Mouse (Mus musculus): ENCODE data around the gene Pou3f1.

- TF ChIP-seq POLR2A (IDR thresholded peaks at IDR 0.05; ENCODE audit: insufficient read depth, low read length) = no peak
- no peak for TF ChIP-seq CTCF (IDR thresholded peaks at IDR 0.05; ENCODE audit: low read depth, low read length)
- no peak for TF ChIP-seq EP300 (IDR thresholded peaks at IDR 0.05; ENCODE audit: insufficient read depth, low read depth, low read length)
Measured at GRCm38 (mm10) chr4:124610066-124610465, 46.5 kb upstream of the Pou3f1 start.
